Mouse (Mus musculus): ENCODE data around the gene Olfr164.
A peak's percentile ranks its signal among the peaks of the same experiment; 100 is the strongest.

The Olfr164 gene

GRCm38 (mm10) chr16:19313964-19314363 is at the start of gene Olfr164:
Gene Olfr164 (minus strand): TSS chr16:19314064.
- DNase-seq (ENCODE audit: low read depth, low spot score) = no peak

GRCm38 (mm10) chr16:19349111-19349510 is 35.2 kb upstream of the Olfr164 start:
- DNase-seq (ENCODE audit: low read depth, low spot score) = no peak

- DNase-seq (ENCODE audit: low read depth, low spot score) = no peak
Observed at GRCm38 (mm10) chr16:19263235-19263634, 50.6 kb downstream of the Olfr164 start.

- no peak for DNase-seq (ENCODE audit: low read depth, low spot score)
Observed at GRCm38 (mm10) chr16:19260780-19261179, 53.1 kb downstream of the Olfr164 start.

DNA sequence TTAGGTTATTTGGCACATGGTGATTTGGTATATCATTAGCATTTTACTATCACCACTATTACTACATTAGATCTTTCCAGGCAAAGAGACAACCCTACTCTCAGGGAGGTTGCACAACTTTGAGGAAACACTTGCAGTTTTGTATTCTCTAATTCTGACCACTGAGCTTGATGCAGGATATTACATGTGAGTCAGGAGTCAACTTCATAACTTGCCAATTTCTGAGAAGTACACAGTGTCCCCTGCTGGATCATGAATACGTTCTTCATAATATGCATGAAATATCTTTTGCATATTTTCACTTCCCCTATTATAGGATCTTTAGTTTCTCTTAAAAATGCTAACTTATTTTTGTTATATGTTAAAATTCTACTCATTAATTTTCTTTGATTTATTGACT is 68.0 kb downstream of the Olfr164 start:
- DNase-seq (ENCODE audit: low read depth, low spot score) = peak; percentile 7

DNA sequence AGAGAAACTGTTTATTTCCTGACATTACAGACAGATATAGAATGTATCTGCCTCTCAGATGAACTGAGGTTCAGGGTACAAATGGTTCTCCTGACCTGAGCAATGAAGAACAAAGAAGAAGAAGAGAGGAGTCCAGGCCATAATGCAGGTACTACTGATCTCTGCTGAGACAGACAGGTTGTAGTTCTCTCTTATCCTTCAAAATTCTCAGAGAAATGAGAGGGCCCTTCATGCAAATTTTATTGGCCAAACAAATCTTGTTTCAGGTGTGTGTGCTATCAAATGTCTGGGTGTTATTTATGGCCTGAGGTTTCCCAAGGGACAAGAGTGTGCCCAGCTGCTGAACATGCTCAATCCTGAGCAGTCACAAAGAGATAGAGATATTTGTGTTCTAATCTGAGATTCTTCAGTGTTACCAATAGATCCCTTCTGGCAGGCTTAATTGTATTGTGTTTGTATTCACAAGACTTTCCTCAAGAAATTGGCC is 72.3 kb downstream of the Olfr164 start:
- DNase-seq (ENCODE audit: low read depth, low spot score) = peak; percentile 19

- DNase-seq (ENCODE audit: low read depth, low spot score) = no peak
Observed at GRCm38 (mm10) chr16:19240792-19241538, 72.9 kb downstream of the Olfr164 start.

GRCm38 (mm10) chr16:19236719-19237118 is 77.1 kb downstream of the Olfr164 start:
- DNase-seq (ENCODE audit: low read depth, low spot score) = peak; percentile 5
